Mouse (Mus musculus) kidney, adult 2 months (tissue): ENCODE measurements at regions not wholly inside any gene's neighbourhood (a gene's known extent, or its start where the extent isn't known, plus 50 kb on each side); places are given as distances from the start of the nearest gene placed in this dataset.

Source experiments
- DNase-seq: peaks from one replicate; pipeline ENCODE4 v3.0.0; 2021
- H3K27ac ChIP-seq: fragments of 200-500 bp; 2 replicates; pipeline ENCODE4 v1.5.1; 2012; ENCODE audit warnings: low read depth, low read length, control low read depth, inconsistent platforms; ENCODE audit not compliant: insufficient read depth
- H3K27me3 ChIP-seq: fragments of 200-500 bp; replicated peaks from 2 replicates; pipeline ENCODE4 v1.6.1; 2012; ENCODE audit warnings: mild to moderate bottlenecking, moderate library complexity, low read length, inconsistent platforms; ENCODE audit not compliant: control insufficient read depth, insufficient read depth
- H3K36me3 ChIP-seq: fragments of 200-500 bp; 2 replicates; pipeline ENCODE4 v1.6.1; 2012; ENCODE audit warnings: mild to moderate bottlenecking, moderate library complexity, low read length, inconsistent platforms; ENCODE audit not compliant: control insufficient read depth, insufficient read depth
- H3K4me1 ChIP-seq: fragments of 200-500 bp; 2 replicates; pipeline ENCODE4 v1.6.1; 2011; ENCODE audit warnings: low read length; ENCODE audit not compliant: control insufficient read depth, insufficient read depth
- H3K4me3 ChIP-seq: fragments of 200-500 bp; 2 replicates; pipeline ENCODE4 v1.5.1; 2011; ENCODE audit warnings: mild to moderate bottlenecking, low read depth, low read length, control low read depth; ENCODE audit not compliant: insufficient read depth
- CTCF ChIP-seq: fragments of 200-500 bp; conservative IDR thresholded peaks from 2 replicates; pipeline ENCODE4 v1.5.1; 2011; ENCODE audit warnings: low read depth, mild to moderate bottlenecking, control low read depth, low read length, moderate library complexity, mixed read lengths; ENCODE audit not compliant: insufficient read depth, insufficient read length
- POLR2A ChIP-seq: fragments of 200-500 bp; IDR thresholded peaks from one replicate; pipeline ENCODE4 v1.6.1; 2011; ENCODE audit warnings: low read depth, low read length, control low read depth
- WGBS: fragments of 180-500 bp; shearing (Covaris S2); methylation state at CpG from one replicate; pipeline ENCODE4 v1.1.7; 2018; 5-methylcytosine and 5-hydroxymethylcytosine counted together

GRCm38 (mm10) chr7:77882605-77883354 is 855.0 kb downstream of the Ntrk3 start:
- Histone ChIP-seq H3K27me3 (no peaks in the 10 kb centered on the region), H3K27ac (no peak overlapping the region), H3K4me1 (no peaks in the 10 kb centered on the region), H3K4me3 (no peak overlapping the region), H3K36me3 (no peaks in the 10 kb centered on the region)
- TF ChIP-seq POLR2A = no peak
- no peak for TF ChIP-seq CTCF
- 91% methylated on average over 5 of the region's 5 CpGs for WGBS
- DNase-seq = no peak

- Histone ChIP-seq H3K4me1 (no peaks in the 10 kb centered on the region), H3K27ac (no peak overlapping the region), H3K36me3 (no peaks in the 10 kb centered on the region), H3K27me3 (no peaks in the 10 kb centered on the region; the same call in 1 of the 2 replicates), H3K4me3 (no peak overlapping the region)
- no peak for TF ChIP-seq CTCF
- TF ChIP-seq POLR2A = no peak
- no peak for DNase-seq
- WGBS = 57% methylated on average over 4 of the region's 4 CpGs
Measured at GRCm38 (mm10) chr7:77867518-77867917, 870.3 kb downstream of the Ntrk3 start.

- Histone ChIP-seq H3K4me1 (no peaks in the 10 kb centered on the region), H3K36me3 (no peaks in the 10 kb centered on the region), H3K27ac (no peak overlapping the region), H3K27me3 (no peaks in the 10 kb centered on the region; the same call in 1 of the 2 replicates), H3K4me3 (no peak overlapping the region)
- TF ChIP-seq CTCF (no peak), POLR2A (no peak)
- WGBS = 78% methylated on average over 8 of the region's 8 CpGs
- DNase-seq = no peak
Measured at GRCm38 (mm10) chr7:77861841-77862240, 876.0 kb downstream of the Ntrk3 start.

- H3K27ac ChIP-seq = no peak overlapping the region
- 42% methylated on average over 4 of the region's 4 CpGs for WGBS
- no peak overlapping the region for H3K4me3 ChIP-seq
- no peaks in the 10 kb centered on the region for H3K36me3 ChIP-seq
- TF ChIP-seq CTCF = no peak
- no peak for TF ChIP-seq POLR2A
- no peaks in the 10 kb centered on the region; the same call in 1 of the 2 replicates for H3K27me3 ChIP-seq
- no peak for DNase-seq
- H3K4me1 ChIP-seq = no peaks in the 10 kb centered on the region
Measured at GRCm38 (mm10) chr7:77858436-77858835, 879.4 kb downstream of the Ntrk3 start.

- WGBS = 71% methylated on average over 5 of the region's 5 CpGs
- H3K27ac ChIP-seq = no peak overlapping the region
Measured at GRCm38 (mm10) chr7:77857979-77858378, 879.8 kb downstream of the Ntrk3 start.

GRCm38 (mm10) chr7:77855653-77856239 is 882.1 kb downstream of the Ntrk3 start:
- Histone ChIP-seq H3K27ac (no peak overlapping the region), H3K36me3 (no peaks in the 10 kb centered on the region), H3K4me1 (no peaks in the 10 kb centered on the region), H3K27me3 (no peaks in the 10 kb centered on the region; the same call in 1 of the 2 replicates), H3K4me3 (no peak overlapping the region)
- DNase-seq = no peak
- WGBS = 44% methylated on average over 6 of the region's 6 CpGs
- TF ChIP-seq CTCF (no peak), POLR2A (no peak)

More at GRCm38 (mm10) chr7:77857979-77858378, 879.8 kb downstream of the Ntrk3 start:
- DNase-seq = no peak
- H3K36me3 ChIP-seq = no peaks in the 10 kb centered on the region
- no peak overlapping the region for H3K4me3 ChIP-seq
- no peaks in the 10 kb centered on the region for H3K4me1 ChIP-seq
- no peaks in the 10 kb centered on the region; the same call in 1 of the 2 replicates for H3K27me3 ChIP-seq
- TF ChIP-seq CTCF (no peak), POLR2A (no peak)

- Histone ChIP-seq H3K4me3 (no peak overlapping the region), H3K27me3 (no peaks in the 10 kb centered on the region; the same call in 1 of the 2 replicates), H3K36me3 (no peaks in the 10 kb centered on the region), H3K27ac (no peak overlapping the region), H3K4me1 (no peaks in the 10 kb centered on the region)
- 90% methylated on average over 2 of the region's 2 CpGs for WGBS
- TF ChIP-seq CTCF = no peak
- TF ChIP-seq POLR2A = no peak
- DNase-seq = no peak
Measured at GRCm38 (mm10) chr7:77855077-77855476, 882.7 kb downstream of the Ntrk3 start.
